Mouse (Mus musculus) fibroblast of lung, adult 2 months (primary cell): ENCODE data around the gene Lgr6.
"Not testable (repeated sequence)": the region's sequence is repeated elsewhere in the genome, so short reads cannot be mapped to it uniquely, and the experiment has no call there.

ENCODE experiments used
- DNase-seq: peaks from one replicate; pipeline ENCODE4 v3.0.0-alpha.2; 2011; ENCODE audit warnings: low read depth

Lgr6 gene

DNA sequence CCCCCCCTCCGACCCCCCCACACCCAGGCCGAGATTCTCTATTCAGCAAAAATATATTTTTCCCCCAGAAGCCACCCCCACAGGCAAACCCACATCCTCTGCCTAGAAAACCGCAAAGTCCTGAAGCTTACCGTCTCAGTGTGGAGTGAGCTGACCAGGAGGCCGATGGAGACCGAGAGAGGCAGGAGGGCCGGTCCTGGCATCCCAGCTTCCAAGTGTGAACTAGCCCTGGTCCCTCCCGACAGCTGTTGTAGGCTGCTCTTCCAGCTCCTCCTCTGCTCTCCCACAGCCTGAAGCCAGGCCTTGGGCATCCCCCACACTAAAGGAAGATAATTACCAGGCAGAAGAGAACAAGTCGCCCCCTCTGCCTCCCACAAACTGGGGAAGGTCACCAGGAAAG lies 23.9 kb upstream of the Lgr6 start:
- DNase-seq, result no peak

DNA sequence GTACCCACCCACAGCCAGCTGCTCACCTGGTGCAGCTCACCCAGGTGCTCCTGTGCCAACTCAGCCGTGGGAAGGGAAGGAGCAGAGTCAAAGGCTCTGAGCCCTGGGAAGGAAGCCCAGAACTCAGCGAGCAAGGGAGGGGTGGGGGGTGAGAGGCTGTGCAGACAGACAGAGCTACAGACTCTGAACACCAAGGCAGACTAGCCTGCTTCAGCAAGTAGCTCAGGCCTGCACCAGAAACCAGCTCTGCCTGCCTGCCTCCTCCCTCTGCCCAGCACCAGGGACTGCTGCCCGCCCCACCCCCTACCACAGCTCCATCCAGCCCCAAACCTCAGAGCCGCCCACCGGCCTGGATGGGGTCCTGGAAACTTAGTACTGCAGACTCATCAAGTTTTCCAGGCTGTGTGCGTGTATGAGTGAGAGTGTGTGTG lies 22.9 kb upstream of the Lgr6 start:
- peak; percentile 77 for DNase-seq

DNA sequence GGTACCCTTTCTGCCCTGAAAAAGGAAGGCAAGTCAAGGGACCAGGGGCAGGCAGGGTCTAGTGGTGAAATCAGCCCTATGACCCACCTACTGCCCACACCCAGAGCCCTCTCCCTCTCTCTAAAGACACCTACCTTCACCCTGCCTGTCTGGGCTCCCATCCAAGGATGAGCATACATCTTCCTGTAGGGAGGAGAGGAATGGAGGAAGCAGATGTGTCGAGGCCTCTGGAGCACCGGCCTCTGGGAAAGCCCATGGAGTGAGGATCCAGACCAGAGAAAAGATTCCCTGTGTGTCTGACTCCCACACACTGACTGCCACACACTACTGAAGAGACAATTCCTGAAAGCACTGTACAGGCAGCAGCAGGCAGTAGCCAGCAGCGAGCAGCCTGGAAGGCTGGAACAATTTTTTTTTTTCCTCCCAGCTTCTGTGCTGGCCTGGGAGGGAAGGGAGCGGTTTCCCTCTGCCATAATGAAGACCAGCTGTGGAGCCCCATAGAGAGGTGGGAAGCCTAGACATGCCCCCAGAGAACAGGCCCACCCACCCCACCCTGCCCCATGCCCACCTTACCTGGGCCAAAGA lies 21.5 kb upstream of the Lgr6 start:
- DNase-seq, result no peak

DNA sequence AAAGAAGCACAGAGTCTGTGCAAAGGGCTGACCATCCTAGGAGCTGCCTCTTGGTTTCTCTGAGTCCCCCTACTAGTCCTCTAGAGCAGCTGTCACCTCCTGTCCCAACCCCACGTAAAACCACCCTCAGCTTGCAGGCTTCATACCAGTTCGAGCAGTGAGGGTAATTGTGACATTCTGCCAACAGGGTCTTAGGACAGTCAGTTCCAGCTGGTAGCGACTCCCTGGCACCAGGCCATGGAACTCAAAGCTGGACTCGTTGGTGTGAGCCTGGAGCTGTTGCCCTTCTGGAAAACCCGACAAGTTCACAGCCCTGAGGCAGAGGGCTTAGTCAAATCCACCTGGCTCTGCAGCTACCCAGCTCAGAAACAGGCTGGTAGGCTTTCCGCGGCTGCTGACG lies 20.9 kb upstream of the Lgr6 start:
- DNase-seq, result no peak

DNA sequence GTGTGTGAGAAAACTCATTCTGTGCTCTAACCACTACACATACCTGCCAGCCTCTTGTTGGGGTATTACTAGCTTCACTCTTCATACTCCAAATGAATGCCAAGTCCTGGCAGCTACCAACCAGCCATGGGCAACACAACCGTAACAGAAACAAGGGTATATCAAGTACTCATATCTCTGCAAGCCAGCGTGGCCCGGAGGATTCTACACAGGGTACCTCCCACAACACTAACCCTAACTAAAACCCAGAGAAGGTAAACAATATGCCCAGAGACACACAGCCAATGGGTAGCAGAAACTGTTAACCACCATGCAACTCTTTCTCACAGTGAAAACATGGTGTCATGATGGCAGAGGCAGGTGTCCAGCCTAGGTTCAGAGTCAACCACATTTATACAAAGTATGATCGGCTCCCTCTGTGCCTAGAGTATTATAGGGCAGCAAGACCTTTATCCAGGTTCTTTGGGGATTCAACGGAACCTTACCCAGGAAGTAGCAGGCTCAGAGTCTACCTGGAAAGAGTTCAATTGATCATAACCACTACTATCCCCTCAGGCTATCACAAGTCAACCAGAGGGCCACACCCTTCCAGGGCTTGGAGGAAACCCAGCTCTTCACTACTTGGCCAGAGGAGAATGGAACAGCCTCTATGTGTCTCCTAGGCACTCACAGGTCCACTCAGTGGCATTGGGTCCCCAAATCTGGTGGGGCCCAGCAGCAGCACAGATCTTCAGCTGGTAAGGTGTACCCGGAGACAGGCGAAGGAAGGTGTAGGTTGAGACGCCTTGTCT lies 19.7 kb upstream of the Lgr6 start:
- DNase-seq, result no peak

DNA sequence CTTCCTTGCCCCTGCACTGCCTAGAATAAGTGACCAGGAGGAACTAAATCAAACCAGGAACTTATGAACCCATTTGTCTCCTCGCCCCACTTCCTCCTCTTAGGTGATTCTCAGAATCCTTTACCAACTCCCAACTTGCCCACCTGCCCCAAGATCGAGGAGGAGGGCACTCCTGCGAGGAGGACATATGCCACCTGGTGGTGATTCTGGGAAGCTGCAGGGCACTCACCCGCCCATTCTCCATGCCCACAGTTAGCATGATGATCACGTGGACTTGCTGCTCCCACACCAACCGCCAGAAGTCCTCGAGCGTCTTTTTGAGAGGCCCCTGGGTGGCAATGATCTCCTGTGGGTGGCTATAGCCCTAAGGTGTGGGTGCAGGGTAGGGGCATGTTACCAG lies 7.6 kb upstream of the Lgr6 start:
- DNase-seq, result no peak

DNA sequence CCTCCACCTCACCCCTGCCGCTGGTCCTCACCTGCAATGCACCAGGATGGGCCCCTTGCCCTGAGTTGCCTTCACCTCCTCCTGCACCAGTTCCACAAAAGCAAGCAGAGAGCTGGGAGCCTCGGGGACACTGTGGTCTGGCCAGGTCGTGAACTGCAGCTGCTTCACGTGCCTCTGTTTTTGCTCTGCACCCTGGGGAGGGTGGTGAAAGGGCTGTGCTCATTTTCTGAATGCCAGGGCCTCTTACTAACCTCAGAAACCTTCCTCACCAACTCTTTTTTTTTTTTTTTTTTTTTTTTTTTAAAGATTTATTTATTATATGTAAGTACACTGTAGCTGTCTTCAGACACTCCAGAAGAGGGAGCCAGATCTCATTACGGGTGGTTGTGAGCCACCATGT lies 6.2 kb upstream of the Lgr6 start:
- DNase-seq, result not testable (repeated sequence)

DNA sequence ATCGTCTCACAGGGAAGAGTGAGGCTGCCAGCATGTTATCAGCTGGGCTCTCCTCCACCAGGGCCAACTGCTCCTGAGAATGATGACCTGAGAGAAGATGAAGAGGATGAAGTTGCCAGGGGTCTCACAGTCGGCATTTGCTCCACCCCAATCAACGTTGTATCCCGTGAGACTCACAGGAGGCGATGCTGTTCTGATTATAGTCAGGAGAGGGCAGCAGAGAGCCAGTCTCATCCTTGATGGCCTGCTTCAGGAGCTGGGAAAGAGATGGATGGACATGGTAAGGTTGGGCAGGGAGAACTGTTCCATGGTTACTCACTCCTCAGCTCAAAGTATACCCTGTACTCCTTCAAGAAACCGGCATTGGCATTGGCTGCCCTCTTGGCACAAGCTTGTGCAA lies 5.0 kb upstream of the Lgr6 start:
- DNase-seq, result no peak

DNA sequence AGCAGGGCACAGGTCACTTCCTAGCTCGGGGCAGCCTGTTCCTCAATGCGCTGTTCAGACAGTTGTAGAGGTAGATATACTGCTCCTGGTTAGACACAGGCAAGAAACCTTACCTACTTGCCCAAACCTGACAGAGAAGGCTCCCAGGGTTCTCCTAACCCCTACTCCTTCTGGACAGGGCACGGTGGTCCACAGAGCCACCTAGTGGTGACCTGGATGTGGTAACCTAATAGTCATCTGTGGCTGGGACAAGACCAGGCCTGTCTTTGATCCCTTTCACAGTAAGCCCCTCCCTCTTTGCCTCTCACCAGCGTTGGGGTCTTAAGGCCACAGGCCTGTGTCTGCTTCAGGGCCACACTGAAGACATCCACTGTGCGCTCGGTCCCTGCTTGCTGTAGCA lies 3.5 kb upstream of the Lgr6 start:
- DNase-seq, result no peak

DNA sequence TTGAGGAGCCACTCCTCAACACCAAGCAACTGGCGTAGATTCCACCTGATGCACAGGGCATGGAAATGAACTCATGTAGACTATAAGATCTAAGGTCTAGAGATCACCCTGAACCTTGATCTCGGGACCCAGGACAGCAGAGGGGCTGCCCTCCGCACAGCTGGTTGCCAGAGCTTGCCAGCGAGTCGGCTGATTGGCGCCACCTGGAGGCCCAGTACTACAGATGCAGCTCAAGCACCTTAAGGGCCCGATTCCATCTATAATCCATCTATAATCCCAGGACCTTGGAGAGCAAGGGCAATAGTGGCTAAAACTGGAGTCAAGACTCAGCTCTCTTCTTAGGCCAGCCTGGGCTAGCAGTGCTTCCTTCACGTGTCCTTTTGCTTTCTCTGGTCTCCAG lies 875 bp upstream of the Lgr6 start:
- DNase-seq, result peak; percentile 36

DNA sequence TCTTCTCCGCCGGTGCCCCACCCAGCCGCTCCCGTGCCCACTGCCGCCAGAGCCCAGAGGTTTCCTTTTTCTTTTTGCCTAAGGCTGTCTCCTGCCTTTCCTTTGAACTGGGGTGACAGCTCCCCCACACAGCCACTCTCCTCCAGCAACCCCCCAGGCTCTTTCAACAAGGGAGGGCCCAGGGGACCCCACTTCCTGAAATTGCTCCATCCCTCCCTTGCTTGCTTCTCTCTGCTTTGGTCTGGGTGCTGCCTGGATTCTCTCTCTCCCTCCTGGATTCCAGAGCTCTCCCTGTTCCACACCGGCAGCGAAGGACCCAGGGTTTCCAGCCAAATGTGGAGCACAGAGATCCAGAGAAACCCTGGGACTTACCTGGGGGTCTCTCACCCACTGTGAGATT lies 4.7 kb downstream of the Lgr6 start:
- no peak for DNase-seq

DNA sequence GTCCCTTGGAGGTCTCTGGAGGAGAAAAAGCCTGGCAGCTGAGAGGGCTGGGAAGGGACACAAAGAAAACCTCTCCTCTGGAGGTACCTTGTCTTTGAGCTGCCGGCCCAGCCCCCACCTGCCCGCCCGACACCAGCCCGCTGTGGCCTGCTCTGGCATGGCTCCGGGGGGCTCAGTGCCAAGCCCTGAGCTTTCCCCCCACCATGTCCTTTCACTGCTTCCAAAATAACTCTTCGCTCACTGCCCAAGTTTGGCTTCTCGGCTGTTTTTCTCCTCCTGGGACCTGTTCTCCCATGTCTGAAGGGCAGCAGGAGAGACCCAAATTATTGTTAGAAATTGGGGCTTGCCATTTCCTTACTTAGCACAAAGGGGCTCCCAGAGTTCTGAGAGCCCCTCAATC lies 6.6 kb downstream of the Lgr6 start:
- no peak for DNase-seq

DNA sequence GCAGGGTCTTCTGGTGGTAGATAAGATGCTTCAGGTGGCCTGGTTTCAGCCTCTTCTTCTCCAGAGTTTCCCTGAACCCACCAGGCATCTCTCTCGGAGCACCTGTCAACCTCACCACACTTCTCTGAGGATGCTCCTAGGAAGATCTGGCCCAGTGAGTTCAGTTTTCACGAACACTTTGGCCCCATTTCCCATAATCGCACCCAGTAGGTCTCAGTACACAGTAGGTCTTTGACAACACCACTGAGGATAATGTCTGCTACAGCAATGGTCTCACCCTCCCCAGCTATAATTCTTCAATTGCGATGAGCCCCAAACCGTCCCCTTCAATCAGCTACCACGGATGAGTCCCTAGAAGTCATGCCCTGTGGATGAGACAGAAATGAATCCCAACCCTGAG lies 7.6 kb downstream of the Lgr6 start:
- no peak for DNase-seq

DNA sequence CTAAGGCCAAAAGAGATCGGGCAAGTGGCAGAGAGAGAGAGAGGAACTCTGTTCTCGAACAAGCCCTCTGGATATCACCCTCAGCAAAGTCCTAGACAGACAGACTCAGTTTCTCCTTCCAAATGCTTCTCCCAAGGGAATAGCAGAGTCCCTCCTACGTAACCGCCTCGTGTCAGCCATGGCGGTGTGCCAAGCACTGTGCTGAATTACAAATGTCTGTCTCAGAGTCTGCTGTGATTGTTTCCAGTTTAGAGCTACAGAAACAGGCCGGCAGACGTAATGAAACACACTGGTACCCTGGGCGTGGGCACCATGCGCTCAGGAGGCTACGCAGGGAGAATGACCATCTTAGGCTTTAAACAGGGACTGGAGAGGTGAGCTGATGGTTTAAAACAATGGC lies 8.8 kb downstream of the Lgr6 start:
- DNase-seq, result no peak

DNA sequence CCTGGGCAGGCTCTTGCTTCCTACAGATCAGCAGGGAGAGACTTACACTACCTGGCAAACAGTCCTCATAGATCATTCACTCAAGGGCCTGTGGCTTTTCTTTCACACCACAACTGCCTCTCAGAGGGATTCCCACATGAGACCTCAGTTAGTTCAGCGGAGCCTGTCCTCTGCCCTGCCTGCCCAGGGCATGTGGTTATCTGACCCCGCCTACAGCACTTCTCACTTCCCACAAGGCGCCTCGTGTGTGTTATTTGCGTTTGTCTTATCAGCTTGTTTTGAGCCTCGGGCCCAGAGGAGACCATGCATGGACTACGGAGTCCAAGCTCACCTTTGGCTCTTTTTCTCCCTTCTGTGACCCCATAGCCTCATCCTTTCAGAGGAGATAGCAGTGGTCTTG lies 9.9 kb downstream of the Lgr6 start:
- no peak for DNase-seq

DNA sequence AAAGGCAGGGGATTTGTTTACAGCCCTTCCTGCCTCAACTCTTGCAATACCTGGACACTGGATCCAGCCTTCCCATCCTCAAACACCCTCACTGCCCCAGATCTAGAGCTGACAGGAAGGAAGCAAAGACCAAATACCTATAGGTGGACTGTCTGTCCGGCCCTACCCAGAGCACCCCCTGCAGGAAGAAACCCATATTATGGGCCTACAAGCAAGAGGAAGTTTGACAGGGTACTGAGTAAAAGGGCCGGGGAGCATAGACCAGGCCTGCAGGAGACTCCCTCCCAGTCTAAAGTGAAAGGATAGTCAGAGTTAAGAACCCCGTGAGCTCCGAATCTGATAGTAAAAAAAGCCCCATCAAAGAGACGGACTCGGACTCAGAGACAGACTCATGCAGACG lies 10.4 kb downstream of the Lgr6 start:
- DNase-seq, result no peak

DNA sequence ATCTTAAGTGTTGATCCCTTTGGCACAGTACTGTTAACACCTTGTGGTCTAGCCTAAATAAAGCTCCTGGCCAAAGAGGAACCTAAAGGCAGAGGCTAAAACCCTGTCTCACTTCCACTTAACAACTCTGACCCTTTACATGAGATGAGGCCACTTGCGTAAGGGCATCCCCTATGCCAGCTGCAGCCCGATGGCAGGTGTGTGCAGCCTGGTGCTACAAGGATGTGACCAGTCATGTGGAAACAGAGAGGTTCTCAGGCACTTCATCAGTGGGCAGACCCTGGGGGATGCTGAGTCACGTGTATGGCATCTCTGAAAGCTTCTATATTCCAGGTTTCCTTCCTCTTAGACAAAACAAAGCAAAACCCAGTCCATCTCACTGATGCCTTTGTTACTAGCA lies 14.2 kb downstream of the Lgr6 start:
- no peak for DNase-seq

DNA sequence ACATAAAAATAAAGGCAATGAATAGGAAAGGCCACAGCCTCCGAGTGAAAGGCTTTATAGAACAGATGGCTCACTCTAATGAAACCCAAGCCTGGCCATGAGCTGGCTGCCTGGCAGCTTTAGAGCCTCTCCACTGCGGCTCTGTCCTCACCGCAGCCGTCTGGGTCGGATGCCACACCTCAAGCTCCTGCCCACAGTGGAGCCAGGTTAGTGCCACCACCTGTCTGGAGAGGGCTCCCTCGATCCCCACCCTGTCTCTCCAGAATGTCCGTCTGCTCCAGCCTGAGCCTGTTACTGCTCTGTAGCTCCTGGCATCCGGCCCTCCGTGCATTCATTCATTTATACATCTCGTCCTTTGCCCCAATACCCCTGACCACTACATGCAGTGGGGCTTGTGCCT lies 15.4 kb downstream of the Lgr6 start:
- DNase-seq, result no peak

DNA sequence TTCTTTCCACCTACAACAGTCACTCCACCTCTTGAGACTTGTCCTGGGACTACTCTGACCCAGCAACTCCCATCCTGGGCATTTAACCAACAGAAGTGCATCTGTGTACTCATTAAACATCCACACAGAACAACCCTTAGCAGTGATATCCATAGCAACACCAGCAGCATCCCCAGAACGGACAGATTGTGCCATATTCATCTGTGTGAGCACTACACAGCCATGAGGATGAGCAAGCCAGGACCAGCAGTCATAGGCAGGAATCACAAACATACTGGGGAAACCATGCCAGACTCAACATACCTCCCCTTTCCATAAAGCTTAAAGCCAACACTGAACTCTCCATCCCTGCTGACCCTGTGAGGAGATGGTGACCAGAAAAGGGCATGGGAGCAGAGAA lies 17.7 kb downstream of the Lgr6 start:
- DNase-seq, result no peak

DNA sequence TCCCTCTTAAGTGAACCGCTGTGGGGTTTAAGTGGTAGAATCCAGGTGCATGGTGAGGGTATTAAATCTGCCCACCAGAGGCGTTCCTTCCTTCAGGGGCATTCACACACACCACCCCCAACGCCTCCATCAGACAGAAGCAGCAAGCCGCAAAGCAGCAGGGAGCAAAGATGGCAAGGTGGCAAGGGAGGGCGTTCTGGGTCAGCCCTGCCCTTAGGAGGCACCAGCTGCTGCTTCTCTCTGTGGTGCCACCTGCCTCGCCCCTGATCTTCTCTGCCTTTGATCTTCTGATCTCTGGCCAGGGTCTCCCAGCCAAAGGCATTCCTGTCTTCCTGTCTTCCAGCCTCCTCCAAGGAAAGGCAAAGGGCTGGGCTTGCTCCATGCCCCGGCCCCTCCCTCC lies 19.1 kb downstream of the Lgr6 start:
- no peak for DNase-seq

DNA sequence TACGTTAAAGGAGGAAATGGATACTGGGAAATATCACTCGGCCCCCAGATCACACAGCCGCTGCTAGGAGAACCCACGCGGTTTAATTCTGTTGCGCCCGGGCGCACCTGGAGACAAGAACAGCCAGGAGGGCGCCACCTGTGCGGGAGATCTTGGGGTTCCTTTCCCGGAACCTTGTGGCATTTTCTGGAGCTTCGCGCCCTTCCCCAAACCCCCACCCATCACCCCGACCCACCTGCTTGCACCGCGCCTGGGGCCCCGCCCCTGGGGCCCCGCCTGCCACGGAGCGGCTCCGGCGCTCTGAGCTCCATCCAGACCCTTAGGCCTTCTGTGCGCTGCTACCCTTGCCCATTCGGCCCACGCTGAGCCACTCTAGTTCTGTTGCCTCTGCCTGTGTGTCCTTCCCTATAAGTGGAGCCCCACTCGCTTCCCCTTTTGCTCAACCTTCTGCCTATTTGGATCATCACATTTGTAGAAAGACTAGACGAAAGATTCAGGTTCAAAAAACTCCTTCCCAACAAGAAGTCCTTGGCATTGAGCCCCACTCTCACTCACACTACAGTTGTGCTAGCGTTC lies 19.7 kb downstream of the Lgr6 start:
- DNase-seq, result no peak

DNA sequence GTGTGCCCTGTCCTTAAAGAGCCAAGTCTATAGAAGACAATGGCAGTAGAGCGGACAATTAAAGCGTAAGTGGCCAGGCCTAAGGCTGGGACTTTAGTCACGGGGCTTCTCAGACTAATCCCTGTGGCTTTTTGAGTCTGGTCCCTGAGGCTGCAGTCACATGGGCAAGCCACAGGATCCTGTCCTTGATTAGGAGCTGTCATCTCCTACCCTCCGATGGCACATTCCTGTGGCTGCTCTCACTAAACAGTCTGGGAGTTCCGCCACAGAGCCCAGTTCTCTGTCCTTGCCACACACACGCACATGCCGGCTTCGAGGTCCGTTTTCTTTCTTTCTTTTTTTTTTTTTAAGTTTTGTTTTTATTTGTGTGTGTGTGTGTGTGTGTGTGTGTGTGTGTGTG lies 21.6 kb downstream of the Lgr6 start:
- peak; percentile 30 for DNase-seq

DNA sequence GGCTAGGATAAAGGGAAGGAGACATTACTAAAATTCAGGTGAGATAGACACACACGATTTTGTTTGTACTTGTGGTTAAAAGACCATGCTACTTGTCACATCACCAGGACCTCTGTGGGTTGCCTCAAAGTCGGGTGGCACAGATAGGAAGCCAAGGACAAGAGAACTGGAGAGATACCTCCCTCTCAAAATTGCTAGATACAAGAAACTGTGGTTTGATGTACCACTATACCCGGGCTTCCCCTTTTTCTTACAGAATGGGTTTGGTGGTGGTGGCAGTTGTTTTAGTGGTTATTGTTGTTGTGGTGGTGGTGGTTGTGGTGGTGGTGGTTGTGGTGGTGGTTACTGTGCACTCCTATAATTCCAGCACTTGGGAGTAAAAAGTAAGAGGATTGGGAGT lies 22.8 kb downstream of the Lgr6 start:
- DNase-seq, result no peak

DNA sequence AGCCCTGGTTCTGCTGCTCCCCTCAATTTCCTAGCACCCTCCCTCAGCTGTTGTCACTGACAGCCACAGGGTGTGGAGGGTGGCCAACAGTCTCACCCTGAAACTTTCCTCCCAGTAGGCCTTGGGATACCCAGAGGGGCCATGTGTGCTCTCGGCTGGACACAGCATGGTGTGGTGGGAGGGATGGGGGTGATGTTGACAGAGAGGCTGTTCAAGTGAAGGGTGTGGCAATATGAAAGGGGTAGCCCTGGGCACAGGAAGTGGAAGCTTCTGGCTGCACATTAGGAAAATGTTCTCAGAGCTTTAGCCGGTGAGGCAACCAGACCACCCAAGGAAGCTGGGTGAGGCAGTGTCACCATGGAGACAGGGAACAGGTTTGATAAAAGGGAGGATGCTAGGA lies 26.1 kb downstream of the Lgr6 start:
- no peak for DNase-seq
